Mouse (Mus musculus) stomach, postnatal 0 days (tissue): ENCODE data around the gene Arid1b.

ENCODE experiments used
- CTCF ChIP-seq: IDR thresholded peaks from 2 replicates; pipeline ENCODE4 v1.5.1; 2016; ENCODE audit warnings: antibody characterized with exemption, low read depth, mild to moderate bottlenecking, moderate library complexity
- EP300 ChIP-seq: optimal IDR thresholded peaks from 2 replicates; pipeline ENCODE3; 2016; ENCODE audit warnings: antibody characterized with exemption

GRCm38 (mm10) chr17:5197083-5197482, 203.0 kb downstream of the Arid1b start:
- TF ChIP-seq EP300 (no peak), CTCF (no peak)
